Mouse (Mus musculus): ENCODE data around the gene Mad2l2.
"Not testable (repeated sequence)": the region's sequence is repeated elsewhere in the genome, so short reads cannot be mapped to it uniquely, and the experiment has no call there.

The Mad2l2 gene

DNA sequence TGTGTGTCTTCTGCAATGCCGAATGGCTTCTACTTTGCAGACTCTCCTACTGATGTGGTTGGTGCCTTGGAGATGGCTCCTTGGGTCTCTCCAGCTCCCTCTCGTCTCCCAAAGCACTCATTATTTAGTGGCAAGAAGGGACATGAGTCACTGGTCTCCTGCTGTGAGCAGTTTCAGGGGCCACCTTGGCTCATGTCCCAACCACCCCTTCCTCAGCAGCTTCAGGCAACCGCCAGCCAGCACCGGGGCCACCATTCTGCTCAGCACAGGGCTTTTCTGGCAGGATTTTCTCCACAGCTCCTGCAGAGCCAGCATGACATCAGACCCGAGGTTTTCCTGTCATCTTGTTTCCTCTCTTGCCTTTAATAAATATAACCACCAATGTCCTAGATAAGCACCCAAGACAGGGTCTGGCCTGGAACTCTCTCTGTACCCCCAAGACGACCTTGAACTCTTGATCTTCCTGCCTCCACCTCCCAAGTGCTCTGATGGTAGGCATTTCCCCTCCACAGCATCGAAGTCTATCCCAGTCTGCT, 21.6 kb upstream of the Mad2l2 start:
- DNase-seq = no peak

DNA sequence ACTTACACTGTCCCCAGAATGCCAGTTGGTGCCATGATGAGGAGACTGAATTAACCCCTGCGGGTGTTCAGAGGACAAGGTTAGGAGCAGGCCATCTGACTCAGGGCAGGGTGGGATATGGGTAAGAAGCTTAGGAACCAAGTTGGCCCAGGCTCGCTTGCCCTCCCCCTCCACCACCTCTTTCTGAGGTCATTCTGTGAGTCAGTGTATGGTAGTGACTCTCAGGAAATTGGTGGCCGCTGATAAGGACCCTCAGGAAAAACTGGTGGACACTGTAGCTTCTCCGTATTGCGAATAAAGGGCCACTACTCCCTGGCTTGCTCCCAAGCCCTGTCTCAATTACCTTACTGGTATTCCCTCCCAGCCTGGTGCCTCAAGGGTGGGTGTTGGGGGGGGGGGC, 21.0 kb upstream of the Mad2l2 start:
- no peak for DNase-seq

DNA sequence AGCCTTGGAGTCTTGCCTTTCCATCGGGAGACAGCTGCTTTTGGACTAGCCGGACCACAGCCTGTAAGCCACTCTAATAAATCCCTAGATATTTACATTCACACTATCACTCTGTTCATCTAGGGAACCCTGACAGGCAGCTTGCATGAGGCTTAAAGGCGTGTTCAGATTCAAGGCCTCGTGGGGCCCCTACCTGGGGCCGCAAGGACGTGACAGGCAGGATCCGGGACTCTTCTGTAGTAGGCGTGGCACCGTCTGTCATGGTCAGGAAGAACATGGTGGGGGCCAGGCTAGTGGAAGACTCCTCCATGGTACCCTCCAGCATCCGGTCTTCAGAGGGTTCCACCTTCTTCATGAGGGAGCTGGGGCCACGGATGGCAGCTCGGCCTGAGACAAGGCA, 17.7 kb upstream of the Mad2l2 start:
- DNase-seq = no peak

DNA sequence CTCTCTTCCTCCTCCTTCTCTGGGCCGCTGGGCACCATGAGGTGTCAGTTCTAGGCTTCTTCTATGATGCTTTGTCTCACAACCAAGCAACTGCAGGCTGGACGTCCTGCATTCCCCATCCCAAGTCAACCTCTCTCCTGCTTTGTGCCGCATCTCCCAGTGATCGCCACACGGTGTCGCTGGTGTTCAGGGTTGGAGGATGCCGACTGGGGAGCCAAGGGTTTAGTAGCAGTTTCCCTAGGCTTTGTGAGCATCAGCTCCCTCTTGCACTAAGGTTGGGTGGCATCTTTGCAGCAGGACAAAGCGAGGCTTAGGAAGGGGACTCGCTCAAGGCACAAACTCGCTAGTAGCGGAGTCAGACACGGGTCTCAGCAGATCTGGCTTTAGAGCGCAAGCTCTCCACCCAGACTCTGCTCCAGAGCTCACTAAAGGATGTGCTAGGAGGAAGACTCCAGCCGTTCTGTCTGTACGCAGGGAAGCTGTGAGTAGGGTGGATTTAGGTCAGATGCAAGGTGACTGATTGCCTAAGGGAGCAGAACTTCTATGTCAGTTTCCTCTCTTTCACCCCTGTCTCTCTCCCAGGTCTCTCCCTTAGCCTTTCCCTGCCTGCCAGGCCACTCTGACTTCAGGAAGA, 15.3 kb upstream of the Mad2l2 start:
- peak; percentile 63 for DNase-seq

DNA sequence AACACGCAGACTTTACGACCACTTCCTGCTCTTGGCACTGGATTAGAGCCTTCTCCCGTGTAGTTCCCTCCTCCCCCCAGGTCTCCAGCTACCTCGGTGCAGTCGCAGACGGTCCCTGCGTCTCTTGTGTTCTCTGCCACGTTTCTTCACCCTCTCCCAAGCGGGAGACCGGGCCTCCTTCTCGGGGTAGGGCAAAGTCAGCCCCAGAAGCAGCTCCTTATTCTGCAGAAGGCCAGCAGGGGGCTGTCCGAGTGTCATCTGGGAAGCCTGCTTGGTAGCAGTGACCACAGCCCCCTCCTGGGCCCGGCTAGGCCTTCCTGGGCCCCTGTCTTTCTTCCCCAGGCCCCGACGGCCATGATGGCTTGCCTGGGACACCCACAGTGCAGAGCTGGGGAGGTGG, 14.7 kb upstream of the Mad2l2 start:
- DNase-seq = no peak

DNA sequence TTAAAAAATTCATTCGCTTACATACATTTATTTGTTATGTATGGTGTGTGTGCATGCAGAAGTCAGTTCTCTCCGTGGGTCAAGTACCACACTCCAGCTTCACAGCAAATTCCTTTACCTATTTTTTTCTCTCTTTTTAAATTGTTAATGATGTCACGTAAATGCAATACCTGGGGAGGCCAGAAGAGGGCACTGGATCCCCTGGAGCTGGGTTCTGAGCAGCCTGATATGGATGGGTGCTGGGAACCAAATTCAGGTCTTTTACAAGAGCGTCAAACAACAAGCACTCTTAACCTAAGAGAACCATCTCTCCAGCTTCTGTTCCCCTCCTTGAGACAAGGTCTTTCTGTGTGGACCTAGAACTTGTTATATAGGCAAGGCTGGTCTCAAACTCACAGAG, 13.5 kb upstream of the Mad2l2 start:
- DNase-seq = no peak

DNA sequence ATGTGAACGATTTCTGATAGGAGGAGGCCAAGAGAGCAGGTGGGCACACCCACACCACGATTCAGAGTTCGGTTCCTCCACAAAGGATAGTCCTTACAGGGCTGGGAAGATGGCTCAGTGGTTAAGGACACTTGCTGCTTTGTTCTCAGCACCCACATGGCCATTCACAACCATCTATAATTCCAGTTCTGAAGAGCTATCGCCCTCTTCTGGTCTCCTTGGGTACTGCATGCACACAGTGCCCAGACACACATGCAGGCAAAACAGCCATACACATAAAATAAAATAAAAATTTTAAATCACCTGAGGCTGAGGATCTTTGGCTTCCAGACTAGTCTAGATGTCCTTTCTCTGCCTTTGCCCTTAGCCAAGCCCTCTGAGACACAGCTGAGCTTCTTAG, 12.8 kb upstream of the Mad2l2 start:
- no peak for DNase-seq

DNA sequence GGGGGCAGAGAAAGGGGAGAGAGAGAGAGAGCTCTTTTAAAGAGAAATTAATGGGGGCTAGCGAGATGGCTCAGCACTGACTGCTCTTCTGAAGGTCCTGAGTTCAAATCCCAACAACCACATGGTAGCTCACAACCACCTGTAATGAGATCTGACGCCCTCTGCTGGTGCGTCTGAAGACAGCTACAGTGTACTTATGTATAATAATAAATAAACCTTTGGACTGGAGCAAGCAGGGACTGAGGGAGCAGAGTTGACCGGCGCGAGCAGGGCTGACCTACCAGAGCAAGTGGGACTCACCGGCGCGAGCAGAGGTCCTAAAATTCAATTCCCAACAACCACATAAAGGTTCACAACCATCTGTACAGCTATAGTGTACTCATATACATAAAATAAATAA, 10.6 kb upstream of the Mad2l2 start:
- DNase-seq = not testable (repeated sequence)

DNA sequence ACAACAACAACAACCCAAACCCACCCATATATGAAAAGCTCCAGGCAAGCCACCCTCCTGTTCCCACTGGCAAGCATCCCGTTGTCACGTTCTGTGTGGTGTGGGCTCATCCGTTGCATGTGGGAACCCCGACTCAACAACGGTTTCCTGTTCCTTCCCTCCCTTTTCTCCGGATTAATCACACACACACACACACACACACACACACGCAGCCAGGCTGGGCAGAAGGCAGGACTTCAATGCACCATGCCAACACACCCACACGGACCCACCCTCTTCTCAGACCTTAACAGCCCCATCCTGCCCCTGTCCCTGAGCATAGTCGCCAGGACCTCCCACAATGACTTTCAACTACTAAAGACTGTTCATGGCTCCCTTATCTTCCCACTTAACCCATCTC, 9.6 kb upstream of the Mad2l2 start:
- DNase-seq = no peak

DNA sequence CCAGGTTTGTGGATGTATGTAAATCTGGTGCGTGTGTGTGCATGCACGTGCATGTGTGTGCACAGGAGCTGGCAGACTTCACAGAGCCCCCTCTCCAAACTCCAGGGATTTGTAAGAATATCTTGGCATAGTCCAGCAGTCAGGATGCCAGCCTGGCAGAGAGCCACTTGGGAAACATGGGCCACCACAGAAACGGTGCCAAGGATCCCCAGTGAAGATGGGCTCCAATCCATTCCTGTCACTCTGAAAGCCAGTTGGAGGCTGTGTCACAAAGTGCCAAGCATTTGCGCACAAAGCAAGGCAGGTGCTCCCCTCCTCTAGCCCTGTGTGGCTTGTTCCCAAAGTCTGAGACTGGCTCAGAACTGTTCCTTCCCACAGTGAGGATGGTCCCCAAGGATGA, 8.8 kb upstream of the Mad2l2 start:
- peak; percentile 61 for DNase-seq

DNA sequence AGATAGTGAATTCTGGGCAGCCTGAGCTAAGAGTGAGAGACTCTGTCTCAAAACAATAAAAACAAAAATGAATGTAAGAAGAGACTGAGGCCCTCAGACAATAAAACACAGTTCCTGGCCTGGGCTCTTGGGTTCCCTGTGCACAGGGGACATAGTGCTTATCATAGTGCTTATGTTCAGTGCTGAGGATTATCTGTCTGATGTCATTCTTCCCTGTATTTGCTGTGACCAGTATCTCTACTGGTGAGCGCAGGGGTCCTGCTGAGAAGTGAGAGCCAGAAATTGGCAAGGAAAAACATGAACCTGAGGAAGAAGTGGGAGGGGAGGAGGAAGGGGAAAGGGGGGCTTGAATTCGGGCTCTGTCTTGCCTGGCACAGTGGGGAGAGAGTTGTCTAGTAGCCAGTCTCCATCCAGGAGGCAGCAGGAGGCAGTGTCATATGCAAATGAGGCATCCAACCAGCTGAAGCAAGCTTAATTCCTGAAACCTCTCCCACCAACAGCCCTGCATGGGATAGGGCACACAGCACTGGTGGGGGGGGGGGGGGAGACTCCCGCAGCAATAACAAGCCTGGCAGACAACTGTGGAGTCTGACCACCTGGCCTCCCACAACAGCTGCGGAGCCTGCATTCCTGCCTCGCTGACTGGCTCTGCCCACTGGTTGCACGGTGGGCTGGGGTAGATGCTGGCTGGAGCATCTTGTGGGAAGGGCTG, 8.0 kb upstream of the Mad2l2 start:
- no peak for DNase-seq

DNA sequence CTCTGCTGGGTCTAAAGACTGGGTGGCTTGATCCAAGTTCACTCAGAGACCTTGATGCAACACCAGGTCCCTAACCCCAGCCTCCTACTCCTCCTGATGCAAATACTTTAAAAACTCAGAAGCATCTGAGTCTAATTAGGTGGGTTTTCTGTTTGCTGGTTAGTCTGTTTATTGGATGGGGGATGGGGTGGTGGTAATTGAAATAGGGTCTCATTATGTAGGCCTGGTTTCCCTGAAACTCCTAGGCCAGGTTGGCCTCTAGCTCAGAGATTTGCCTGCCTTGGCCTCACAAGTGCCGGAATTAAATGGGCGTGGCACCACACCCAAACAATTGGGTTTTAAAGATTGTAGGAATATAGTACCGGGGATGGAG, 7.5 kb upstream of the Mad2l2 start:
- no peak for DNase-seq

DNA sequence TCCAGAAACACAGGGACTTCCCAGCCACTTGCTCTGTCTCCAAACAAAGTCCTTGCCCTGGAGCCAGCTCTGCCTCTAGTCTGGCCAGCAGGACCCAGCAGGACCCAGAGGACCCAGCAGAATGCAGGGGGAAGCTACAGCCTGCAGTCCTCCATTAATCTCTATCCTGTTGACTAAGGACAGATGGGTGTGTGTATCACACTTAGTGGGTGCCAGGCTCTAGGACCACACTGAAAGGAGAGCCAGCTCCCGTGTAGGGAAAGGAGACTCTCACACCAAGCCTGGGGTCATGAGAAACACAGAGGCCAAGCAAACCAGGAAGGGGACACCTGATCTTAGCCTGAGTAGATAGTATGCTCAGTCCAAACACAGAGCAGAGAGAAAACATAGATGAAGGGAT, 1.9 kb upstream of the Mad2l2 start:
- DNase-seq = no peak

DNA sequence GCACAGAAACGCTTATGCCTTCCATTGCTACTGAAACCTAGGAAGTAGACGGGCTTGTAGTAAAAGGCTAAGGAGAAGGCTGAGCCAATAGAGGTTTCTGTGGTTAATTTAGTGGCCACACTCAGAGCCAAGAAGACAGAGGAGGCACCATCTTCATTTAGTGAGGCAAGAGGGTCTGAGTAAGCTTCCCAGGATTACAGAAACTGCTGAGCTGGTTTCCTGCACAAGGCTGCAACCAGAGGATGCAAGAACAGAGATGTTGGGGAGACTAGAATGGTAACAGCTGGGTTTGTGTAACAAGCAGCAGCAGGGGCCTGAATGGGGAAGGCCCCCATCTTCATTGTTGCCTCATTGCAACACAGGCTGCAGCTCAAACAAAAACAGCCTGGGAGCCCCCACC, 1.5 kb upstream of the Mad2l2 start:
- no peak for DNase-seq

DNA sequence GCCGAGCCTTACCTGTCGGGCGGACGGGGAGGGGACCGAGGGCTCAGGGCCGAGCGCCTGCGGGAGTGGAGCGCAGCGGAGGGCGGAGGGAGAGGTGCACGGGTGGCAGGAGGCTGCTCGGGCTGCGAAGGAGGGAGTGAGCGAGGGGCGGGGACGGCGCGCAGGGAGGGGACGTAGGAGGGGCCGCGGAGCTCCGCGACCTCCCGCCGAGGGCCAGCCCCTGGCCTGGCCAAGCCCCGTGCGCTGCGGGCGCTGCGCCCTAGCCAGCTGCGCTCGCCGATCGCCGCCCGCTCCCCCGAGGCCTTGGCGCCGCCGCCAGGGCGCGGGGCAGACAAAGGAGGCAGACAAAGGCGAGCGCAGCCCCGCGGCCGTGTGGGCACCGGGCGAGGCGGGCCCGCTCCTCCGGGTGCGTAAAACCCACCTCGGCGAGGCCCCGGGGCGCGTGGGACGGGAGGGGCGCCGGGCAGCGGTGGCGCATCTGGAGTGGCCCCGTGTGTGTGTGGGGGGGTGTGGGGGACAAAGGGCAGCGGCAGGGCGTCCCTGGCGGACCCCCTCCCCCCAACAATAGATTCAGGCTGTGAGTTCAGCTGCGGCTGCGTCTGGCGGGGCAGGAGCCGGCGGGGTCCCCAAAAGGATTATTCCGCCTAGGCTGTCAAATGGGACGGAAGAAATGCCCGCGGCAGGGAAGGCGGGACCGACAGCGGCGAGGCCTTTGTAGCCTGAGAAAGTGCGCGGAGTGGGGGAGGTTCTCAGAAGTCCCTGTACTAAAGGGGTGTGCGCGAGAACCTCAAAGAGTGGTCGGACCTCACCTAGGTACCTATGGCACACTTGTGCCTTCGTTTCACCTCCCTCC, 603 bp downstream of the Mad2l2 start, which contains the start of gene Draxin:
Gene Draxin, minus strand, starts transcription at position 138 of the 853 bp plus-strand sequence.
- no peak for DNase-seq

DNA sequence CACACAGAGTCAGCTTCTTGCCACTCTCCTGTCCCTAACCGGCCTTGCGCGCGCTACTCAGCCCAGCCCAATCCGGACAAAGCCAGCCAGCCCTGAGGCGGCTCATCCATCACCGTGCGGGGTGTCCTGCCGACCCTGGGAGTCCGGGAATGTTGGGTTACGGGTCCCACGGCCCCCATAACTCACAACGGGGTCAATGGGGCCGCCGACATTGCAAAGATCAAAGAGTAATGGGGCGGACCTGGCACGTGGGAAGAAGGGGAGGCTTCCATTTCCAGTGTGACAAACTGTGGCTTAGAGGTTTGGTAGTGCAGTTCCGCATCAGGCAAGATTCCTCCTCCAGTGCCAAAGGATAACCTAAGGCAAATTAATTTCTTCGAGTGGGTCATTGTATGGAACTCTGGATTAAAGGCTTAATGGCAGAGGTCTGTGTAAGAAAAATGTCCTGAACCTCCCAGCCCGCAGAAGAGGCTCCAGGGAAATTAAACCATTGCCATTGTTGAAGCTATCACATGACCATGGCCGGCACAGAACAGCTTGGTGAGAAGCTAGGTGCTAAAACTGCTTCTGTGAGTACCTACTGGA, 1.4 kb downstream of the Mad2l2 start:
- no peak for DNase-seq

DNA sequence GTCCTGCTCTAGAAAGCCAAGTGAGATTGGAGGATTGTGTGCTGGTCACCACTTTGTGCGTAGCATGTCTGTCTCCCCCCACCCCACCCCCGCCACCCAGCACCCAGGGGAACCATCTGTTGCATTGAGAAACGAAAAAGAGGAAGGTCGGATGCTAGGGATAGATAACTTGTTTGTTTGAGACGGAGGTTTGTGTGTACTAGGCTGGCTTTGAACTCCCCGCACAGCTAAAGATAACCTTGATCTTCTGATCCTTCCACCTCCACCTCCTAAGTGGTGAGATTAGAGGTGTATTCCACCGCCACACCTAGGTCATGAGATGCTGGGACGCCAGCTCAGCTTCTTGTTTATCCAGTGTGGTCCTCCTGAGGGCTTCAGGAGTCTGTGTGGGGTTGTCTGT, 4.8 kb downstream of the Mad2l2 start:
- no peak for DNase-seq

DNA sequence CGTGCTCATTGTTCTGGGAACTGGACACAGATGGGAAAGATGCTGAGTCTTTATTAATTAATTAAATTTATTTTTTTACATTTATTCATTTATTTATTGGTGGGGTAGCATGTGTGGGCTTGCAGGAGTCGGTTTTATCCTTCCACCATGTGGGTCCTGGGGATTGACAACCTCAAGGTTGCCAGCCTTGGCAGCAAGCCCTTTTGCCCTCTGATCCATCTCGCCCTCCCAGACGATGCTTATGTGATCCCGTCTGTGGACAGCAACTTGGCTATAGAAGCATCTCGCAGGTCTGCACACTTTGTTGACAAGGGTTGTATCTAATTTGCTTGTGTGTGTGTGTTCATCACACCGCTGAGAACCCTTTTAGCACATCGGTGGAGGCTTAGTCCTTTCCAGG, 7.3 kb downstream of the Mad2l2 start:
- no peak for DNase-seq

DNA sequence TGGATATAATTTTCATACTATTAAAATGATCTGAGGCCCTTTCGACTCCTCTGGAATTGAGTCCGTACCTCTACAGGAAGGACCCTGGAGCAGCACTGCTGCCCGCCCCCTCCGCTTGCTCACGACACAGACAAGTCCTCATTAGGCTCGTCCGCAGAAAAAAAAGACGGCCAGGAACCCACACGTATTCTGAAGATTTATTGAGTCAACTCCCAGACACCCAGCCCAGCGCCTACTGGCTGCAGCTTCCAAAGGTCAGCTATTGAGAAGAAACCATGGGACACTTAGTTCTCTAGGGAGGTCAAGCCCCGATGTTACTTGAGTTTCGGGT, 9.5 kb downstream of the Mad2l2 start:
- DNase-seq = no peak

DNA sequence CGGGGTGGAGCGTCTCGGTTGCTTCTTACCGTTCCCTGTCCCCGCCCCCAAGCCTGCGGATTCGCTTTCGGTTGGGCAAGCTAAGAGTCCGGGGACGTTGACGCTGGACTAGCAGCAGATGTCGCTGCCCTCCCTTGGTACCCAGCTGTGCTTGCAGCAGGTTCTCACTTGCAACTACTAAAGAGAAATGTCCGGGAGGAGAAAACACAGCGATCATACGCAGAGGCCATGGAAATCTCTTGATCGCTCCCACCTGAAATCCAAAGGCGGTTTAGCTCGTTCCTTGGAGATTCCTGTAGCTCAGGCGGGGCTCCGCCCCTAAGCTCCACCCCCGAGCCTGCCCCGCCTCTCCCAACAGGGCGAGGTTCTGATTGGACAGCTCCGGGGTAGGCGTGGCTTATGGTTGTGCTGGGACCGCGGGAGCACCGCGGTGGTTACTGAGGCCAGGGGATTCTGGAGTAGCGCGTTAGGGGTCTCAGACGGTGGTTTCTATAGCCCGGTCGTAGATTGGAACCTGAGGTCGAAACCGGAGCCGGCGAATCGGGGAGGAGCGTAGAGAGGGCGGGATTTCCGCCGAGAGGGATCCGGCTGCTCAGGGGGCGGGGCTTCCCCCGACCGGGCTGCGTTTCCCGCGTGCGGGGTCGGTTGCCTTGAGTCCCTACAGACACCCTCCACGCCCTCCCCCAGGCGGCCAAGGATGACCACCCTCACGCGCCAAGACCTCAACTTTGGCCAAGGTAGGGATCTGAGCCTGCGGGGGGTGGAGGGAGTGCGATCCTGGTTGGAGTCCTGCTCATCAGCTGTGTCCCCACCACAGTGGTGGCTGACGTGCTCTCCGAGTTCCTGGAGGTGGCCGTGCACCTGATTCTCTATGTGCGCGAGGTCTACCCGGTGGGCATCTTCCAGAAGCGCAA, 10.2 kb downstream of the Mad2l2 start:
- DNase-seq = peak; percentile 92

DNA sequence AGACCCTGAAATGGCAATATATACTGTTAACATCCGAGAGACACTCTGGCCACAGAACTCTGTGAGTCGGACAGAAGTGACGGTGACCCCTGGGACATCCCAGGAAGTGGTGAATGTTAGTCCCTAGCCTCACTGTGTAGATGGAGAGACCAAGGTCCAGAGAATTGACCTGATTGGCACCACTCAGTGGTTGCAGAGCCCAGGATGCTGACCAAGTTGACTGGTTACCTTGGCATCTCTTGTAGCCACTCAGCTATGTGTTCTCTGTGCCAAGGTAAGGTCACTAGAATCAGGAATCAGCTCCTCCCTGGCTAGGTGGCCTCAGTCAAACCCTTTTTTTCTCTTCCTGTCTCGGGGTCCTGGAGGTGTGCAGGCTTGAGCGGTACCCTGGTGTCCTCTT, 13.5 kb downstream of the Mad2l2 start:
- DNase-seq = no peak

DNA sequence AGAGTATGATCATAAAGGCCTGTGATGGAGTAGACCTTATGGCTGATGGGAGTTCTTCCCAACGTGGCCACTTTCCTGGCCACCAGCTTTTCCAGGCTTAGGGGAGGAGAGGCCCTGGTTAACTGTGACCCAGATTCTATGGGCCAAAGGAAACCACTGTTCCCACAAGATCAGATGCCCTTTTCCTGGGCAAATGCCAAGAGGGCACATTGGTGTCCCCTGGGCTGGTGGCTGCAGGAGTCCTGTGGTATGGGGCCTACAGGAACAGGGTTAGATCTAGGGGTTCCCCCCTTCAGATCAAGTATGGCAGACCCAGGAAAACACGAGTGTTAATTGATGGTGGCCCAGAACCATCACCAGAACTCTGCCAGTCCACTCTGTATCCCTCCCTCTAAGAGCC, 17.5 kb downstream of the Mad2l2 start:
- no peak for DNase-seq
